ENCODE assay signal across 22 mouse cellular contexts in genomic region chr14:79473384-79473783, GRCm38 (mm10). TPM values are rescaled to one million over a fixed set of nuclear protein-coding genes. Genes with fewer than 3 reads are reported as not detected.
A peak's percentile ranks its signal among the peaks of the same experiment; 100 is the strongest.
DNase-seq lines count a peak whose midpoint lies in the region; ATAC-seq and TF ChIP-seq lines count a peak whose summit lies in the region.
"Had no signal": no experiment of that assay in that cellular context is flagged by ENCODE, and none has a peak within 500 bp of the region (broad histone marks: within the 10 kb centered on the region; RNA-seq: fewer than 3 reads in every experiment).

No protein-coding gene starts in this region.

- no peak for TF ChIP-seq CTCF in heart, adult 2 months (IDR thresholded peaks at IDR 0.05)
- no peak for TF ChIP-seq CTCF in liver, postnatal 0 days (IDR thresholded peaks at IDR 0.05; ENCODE audit: low read depth)
- no peak for TF ChIP-seq CTCF in MEL (IDR thresholded peaks at IDR 0.05 in 2 of 3, conservative IDR thresholded peaks at IDR 0.05 in 1 of 3; ENCODE audit: control insufficient read depth in 1 of 3, insufficient read depth in 1 of 3, low read depth in 2 of 3, low read length in 3 of 3, poor library complexity in 1 of 3, severe bottlenecking in 1 of 3)
- TF ChIP-seq CTCF in lung, adult 2 months (IDR thresholded peaks at IDR 0.05; ENCODE audit: insufficient read depth, low read length), result no peak

- TF ChIP-seq EP300 in heart, adult 2 months (IDR thresholded peaks at IDR 0.05; ENCODE audit: insufficient read depth, low read depth, low read length), result no peak
- no peak for TF ChIP-seq EP300 in liver, postnatal 0 days (IDR thresholded peaks at IDR 0.05; ENCODE audit: low read depth)
- no peak for TF ChIP-seq EP300 in MEL (IDR thresholded peaks at IDR 0.05; ENCODE audit: low read depth in 1 of 2, low read length in 2 of 2)

- WGBS in heart, adult 2 months, result 90% methylated on average over 2 of the region's 2 CpGs
- 80% methylated on average over 2 of the region's 2 CpGs for WGBS in liver, embryonic 16.5 days (ENCODE audit: insufficient replicate concordance)
- WGBS in liver, postnatal 0 days (ENCODE audit: insufficient replicate concordance), result 89% methylated on average over 2 of the region's 2 CpGs
- WGBS in lung, adult 2 months, result 83% methylated on average over 2 of the region's 2 CpGs

- no peak overlapping the region for H3K9ac ChIP-seq in heart, adult 2 months (ENCODE audit: low read depth, low read length)
- H3K9ac ChIP-seq in liver, embryonic 16.5 days (ENCODE audit: low read depth, low read length), result no peak overlapping the region
- H3K9ac ChIP-seq in liver, postnatal 0 days (replicated peaks), result no peak overlapping the region
- no peak overlapping the region for H3K9ac ChIP-seq in MEL (ENCODE audit: control insufficient read depth, low read depth, low read length, poor library complexity, severe bottlenecking)

- TF ChIP-seq POLR2A in heart, adult 2 months (IDR thresholded peaks at IDR 0.05; ENCODE audit: insufficient read depth, low read depth, low read length), result no peak
- TF ChIP-seq POLR2A in MEL (IDR thresholded peaks at IDR 0.05; ENCODE audit: control insufficient read depth in 1 of 2, insufficient read depth in 1 of 2, low read depth in 1 of 2, low read length in 2 of 2, poor library complexity in 1 of 2), result no peak
- TF ChIP-seq POLR2A in lung, adult 2 months (IDR thresholded peaks at IDR 0.05; ENCODE audit: borderline replicate concordance, extremely low read depth, low read depth, low read length), result no peak

- intact Hi-C loops in heart, adult 2 months (cut with DNase I), result no loop called here

- H3K79me2 ChIP-seq in heart, adult 2 months (replicated peaks; ENCODE audit: control insufficient read depth, insufficient read depth, low read length), result no peaks in the 10 kb centered on the region
- H3K79me2 ChIP-seq in MEL (ENCODE audit: control insufficient read depth, insufficient read depth, low read length, poor library complexity), result no peaks in the 10 kb centered on the region

- H3K36me3 ChIP-seq in heart, adult 2 months (ENCODE audit: control insufficient read depth, insufficient read depth, low read length), result no peaks in the 10 kb centered on the region; the same call in 1 of the 2 replicates
- peaks cover 54% of the 10 kb centered on the region for H3K36me3 ChIP-seq in liver, embryonic 16.5 days (ENCODE audit: control insufficient read depth, insufficient read depth)
- peaks cover 64% of the 10 kb centered on the region for H3K36me3 ChIP-seq in liver, postnatal 0 days (replicated peaks; ENCODE audit: insufficient read depth, low read length)
- peaks cover 4% of the 10 kb centered on the region in 2 experiments; a peak in 3 of 4 replicates for H3K36me3 ChIP-seq in MEL (ENCODE audit: control insufficient read depth in 1 of 2, insufficient read depth in 2 of 2, low read length in 2 of 2)

- no peak overlapping the region for H3K4me3 ChIP-seq in heart, adult 2 months
- no peak overlapping the region for H3K4me3 ChIP-seq in liver, embryonic 16.5 days (ENCODE audit: low read depth, low read length)
- H3K4me3 ChIP-seq in liver, postnatal 0 days (ENCODE audit: low read depth, low read length), result no peak overlapping the region
- H3K4me3 ChIP-seq in MEL (ENCODE audit: control insufficient read depth in 1 of 2, insufficient read depth in 1 of 2, low read depth in 2 of 2, low read length in 2 of 2), result no peak overlapping the region
- H3K4me3 ChIP-seq in lung, adult 2 months (replicated peaks; ENCODE audit: extremely low read depth, low read depth, low read length), result no peak overlapping the region

- no peak overlapping the region for H3K27ac ChIP-seq in heart, adult 2 months
- H3K27ac ChIP-seq in liver, embryonic 16.5 days (ENCODE audit: low read length), result 0 out of 2 replicates have a peak overlapping the region, but pooled peaks have one; percentile 8
- no peak overlapping the region for H3K27ac ChIP-seq in liver, postnatal 0 days (ENCODE audit: low read depth)
- H3K27ac ChIP-seq in MEL (ENCODE audit: control insufficient read depth, low read depth, low read length), result no peak overlapping the region

- no peak for TF ChIP-seq RAD21 in MEL (IDR thresholded peaks at IDR 0.05; ENCODE audit: low read depth, low read length)

- H3K9me3 ChIP-seq in liver, embryonic 16.5 days (replicated peaks; ENCODE audit: control insufficient read depth, low read length), result no peaks in the 10 kb centered on the region
- H3K9me3 ChIP-seq in liver, postnatal 0 days (ENCODE audit: low read length), result no peaks in the 10 kb centered on the region
- no peaks in the 10 kb centered on the region for H3K9me3 ChIP-seq in MEL (replicated peaks; ENCODE audit: insufficient read depth, low read length)
- H3K9me3 ChIP-seq: G1E had no signal

- H3K4me1 ChIP-seq in heart, adult 2 months (ENCODE audit: control insufficient read depth, insufficient read depth, low read length), result no peaks in the 10 kb centered on the region
- H3K4me1 ChIP-seq in liver, embryonic 16.5 days (ENCODE audit: control insufficient read depth, low read depth, low read length), result no peaks in the 10 kb centered on the region
- no peaks in the 10 kb centered on the region for H3K4me1 ChIP-seq in liver, postnatal 0 days (ENCODE audit: insufficient read depth)
- peaks cover 0 to 2% of the 10 kb centered on the region in 2 experiments; a peak in 1 of 4 replicates for H3K4me1 ChIP-seq in MEL (ENCODE audit: control insufficient read depth in 1 of 2, insufficient read depth in 2 of 2, low read length in 2 of 2)
- no peaks in the 10 kb centered on the region for H3K4me1 ChIP-seq in lung, adult 2 months (ENCODE audit: control insufficient read depth, insufficient read depth, low read length)

- H3K27me3 ChIP-seq in heart, adult 2 months (ENCODE audit: control insufficient read depth, insufficient read depth, low read length), result no peaks in the 10 kb centered on the region
- no peaks in the 10 kb centered on the region for H3K27me3 ChIP-seq in liver, embryonic 16.5 days (ENCODE audit: control insufficient read depth, insufficient read depth, low read depth, low read length)
- H3K27me3 ChIP-seq in liver, postnatal 0 days (ENCODE audit: insufficient read depth, low read length), result no peaks in the 10 kb centered on the region
- H3K27me3 ChIP-seq in MEL (ENCODE audit: control insufficient read depth in 1 of 2, insufficient read depth in 2 of 2, low read length in 2 of 2), result no peaks in the 10 kb centered on the region
- H3K27me3 ChIP-seq: CH12.LX, Patski had no signal

- DNase-seq in heart, adult 11 months, result peak; percentile 81
- DNase-seq in heart, adult 2 months, result no peak
- no peak for DNase-seq in liver, postnatal 0 days
- no peak for DNase-seq in MEL (ENCODE audit: low read depth, low spot score)
- no peak for DNase-seq in lung, adult 2 months
- DNase-seq: adrenal gland, adult 2 months; adrenal gland, adult 8-10 months; adrenal gland, postnatal 10 days; adrenal gland, postnatal 14 days; adrenal gland, postnatal 25 days; adrenal gland, postnatal 36 days; B cell, adult 2 months; cerebellum, adult 11 months; cerebellum, adult 11-12 months; cerebellum, adult 18-20 months; cerebellum, adult 2 months had no signal

- no peak for ATAC-seq in liver, embryonic 16.5 days (ENCODE audit: low read depth)
- no peak for ATAC-seq in liver, postnatal 0 days
- ATAC-seq: activated CD4-positive, CD25-positive, alpha-beta regulatory T cell, adult 4 months; CD4-positive, CD25-positive, alpha-beta regulatory T cell, adult 4 months; Patski had no signal

- no peak overlapping the region for H3K4me2 ChIP-seq in liver, embryonic 16.5 days (ENCODE audit: low read depth, low read length)
- no peak overlapping the region for H3K4me2 ChIP-seq in liver, postnatal 0 days (ENCODE audit: low read depth, low read length)

TF ChIP-seq in MEL, 35 proteins besides CTCF, POLR2A, EP300 and RAD21:
- TF ChIP-seq BHLHE40 (IDR thresholded peaks at IDR 0.05; ENCODE audit: borderline replicate concordance, low read depth, low read length) (no peak), TBP (IDR thresholded peaks at IDR 0.05; ENCODE audit: low read depth, low read length) (peak; percentile 57)

RNA-seq across cellular contexts. Expression of gene Elf1, which starts 7.6 kb away (rescaled TPM):
- 10 to 100 TPM; 13.3 to 13.7 TPM for total RNA-seq in heart, adult 2 months (2021)
- 6.6 and 11.3 TPM in 2 replicates for polyA plus RNA-seq in heart, adult 2 months (2012; rRNA removed)
- 7.8 and 8.8 TPM in 2 replicates for polyA plus RNA-seq in liver, embryonic 16.5 days (2015; fragmentation: Nextera tagmentation; extraction: Ambion mirVana)
- polyA plus RNA-seq in liver, postnatal 0 days (2015; fragmentation: Nextera tagmentation; extraction: Ambion mirVana), result 9.0 and 11.0 TPM in 2 replicates
- total RNA-seq in MEL (2012; rRNA removed), result 21.5 and 27.3 TPM in 2 replicates
- 10 to 100 TPM; 24.2 to 43.1 TPM for polyA plus RNA-seq in MEL (2012; ENCODE audit: insufficient read depth in 1 of 2, insufficient read length in 2 of 2, low read depth in 1 of 2, low replicate concordance in 2 of 2, missing spikeins in 1 of 2)
- 16.9 and 20.9 TPM in 2 replicates for polyA plus RNA-seq in lung, adult 2 months (2012; rRNA removed)

RNA-seq across cellular contexts. Expression of gene Wbp4, which starts 7.9 kb away (rescaled TPM):
- total RNA-seq in heart, adult 2 months (2021), result 10 to 100 TPM; 22.0 to 22.7 TPM
- polyA plus RNA-seq in heart, adult 2 months (2012; rRNA removed), result 3.7 and 7.0 TPM in 2 replicates
- polyA plus RNA-seq in liver, embryonic 16.5 days (2015; fragmentation: Nextera tagmentation; extraction: Ambion mirVana), result 13.0 and 13.1 TPM in 2 replicates
- polyA plus RNA-seq in liver, postnatal 0 days (2015; fragmentation: Nextera tagmentation; extraction: Ambion mirVana), result 15.1 and 16.2 TPM in 2 replicates
- 14.5 and 15.9 TPM in 2 replicates for total RNA-seq in MEL (2012; rRNA removed)
- polyA plus RNA-seq in MEL (2012; ENCODE audit: insufficient read depth in 1 of 2, insufficient read length in 2 of 2, low read depth in 1 of 2, low replicate concordance in 2 of 2, missing spikeins in 1 of 2), result 10 to 100 TPM; 22.1 to 87.6 TPM
- 6.5 and 6.6 TPM in 2 replicates for polyA plus RNA-seq in lung, adult 2 months (2012; rRNA removed)

RNA-seq across cellular contexts. Expression of gene Kbtbd6, which starts 21.7 kb away (rescaled TPM):
- under 1 TPM; 0.10 to 0.14 TPM for total RNA-seq in heart, adult 2 months (2021)
- 0.08 and 0.20 TPM in 2 replicates for polyA plus RNA-seq in heart, adult 2 months (2012; rRNA removed)
- polyA plus RNA-seq in liver, embryonic 16.5 days (2015; fragmentation: Nextera tagmentation; extraction: Ambion mirVana), result 2.5 and 2.9 TPM in 2 replicates
- 1.8 and 2.4 TPM in 2 replicates for polyA plus RNA-seq in liver, postnatal 0 days (2015; fragmentation: Nextera tagmentation; extraction: Ambion mirVana)
- total RNA-seq in MEL (2012; rRNA removed), result 0.07 and 0.12 TPM in 2 replicates
- not detected for polyA plus RNA-seq in MEL (2012; ENCODE audit: insufficient read depth in 1 of 2, insufficient read length in 2 of 2, low read depth in 1 of 2, low replicate concordance in 2 of 2, missing spikeins in 1 of 2)
- polyA plus RNA-seq in lung, adult 2 months (2012; rRNA removed), result 0.06 and 0.17 TPM in 2 replicates
- polyA plus RNA-seq: CD4-positive, CD25-positive, alpha-beta regulatory T cell, adult 4 months had no signal

RNA-seq across cellular contexts. Expression of gene Kbtbd7, which starts 47.1 kb away (rescaled TPM):
- total RNA-seq in heart, adult 2 months (2021), result 1 to 10 TPM; 9.3 to 9.8 TPM
- 2.9 and 4.7 TPM in 2 replicates for polyA plus RNA-seq in heart, adult 2 months (2012; rRNA removed)
- 3.2 and 3.4 TPM in 2 replicates for polyA plus RNA-seq in liver, embryonic 16.5 days (2015; fragmentation: Nextera tagmentation; extraction: Ambion mirVana)
- polyA plus RNA-seq in liver, postnatal 0 days (2015; fragmentation: Nextera tagmentation; extraction: Ambion mirVana), result 2.6 and 3.0 TPM in 2 replicates
- 2.6 and 3.8 TPM in 2 replicates for total RNA-seq in MEL (2012; rRNA removed)
- polyA plus RNA-seq in MEL (2012; ENCODE audit: insufficient read depth in 1 of 2, insufficient read length in 2 of 2, low read depth in 1 of 2, low replicate concordance in 2 of 2, missing spikeins in 1 of 2), result 1 to 10 TPM in 1 of 2 experiments, not detected in 1; 2.7 TPM
- polyA plus RNA-seq in lung, adult 2 months (2012; rRNA removed), result 6.8 and 6.9 TPM in 2 replicates
